Mouse (Mus musculus): ENCODE measurements around the gene Tnrc6c.

The Tnrc6c gene

GRCm38 (mm10) chr11:117774925-117775324 lies 120.8 kb downstream of the Tnrc6c start:
- peaks cover 43% of the 10 kb centered on the region for H3K4me1 ChIP-seq (replicated peaks; ENCODE audit: low read depth, low read length)
- H3K36me3 ChIP-seq (ENCODE audit: insufficient read depth, low read length), result peaks cover 93% of the 10 kb centered on the region
- no peaks in the 10 kb centered on the region for H3K27me3 ChIP-seq (ENCODE audit: insufficient read depth, low read length)
- H3K9me3 ChIP-seq (ENCODE audit: low read length), result no peaks in the 10 kb centered on the region
- no peak for TF ChIP-seq NANOG (IDR thresholded peaks at IDR 0.05; ENCODE audit: borderline replicate concordance, low read length)
- no peak for TF ChIP-seq POU5F1 (IDR thresholded peaks at IDR 0.05; ENCODE audit: borderline replicate concordance, low read length)
- no peak for TF ChIP-seq CTCF (conservative IDR thresholded peaks at IDR 0.05; ENCODE audit: low read length)
- no peak overlapping the region for H3K4me3 ChIP-seq (replicated peaks; ENCODE audit: low read length)

DNA sequence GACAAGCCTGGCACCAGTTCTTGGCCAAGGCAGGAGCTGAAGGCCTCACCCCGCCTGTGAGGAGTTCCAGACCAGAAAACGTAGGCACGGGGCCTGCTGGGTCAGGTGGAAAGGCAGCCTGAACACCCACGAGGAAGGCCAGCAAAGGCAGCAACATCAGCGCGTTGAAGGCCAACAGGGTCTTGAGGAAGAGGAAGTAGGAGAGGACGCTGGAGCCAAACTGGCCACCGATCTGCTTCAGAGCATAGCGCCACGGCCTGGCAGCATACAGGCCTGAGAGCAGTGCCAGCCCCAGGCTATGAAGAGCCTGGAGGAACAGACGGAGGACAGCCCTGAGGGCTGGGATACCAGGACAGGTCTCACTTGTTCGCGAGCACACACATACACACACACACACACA lies 121.5 kb downstream of the Tnrc6c start:
- Histone ChIP-seq H3K4me3 (replicated peaks; ENCODE audit: low read length) (no peak overlapping the region), H3K4me1 (replicated peaks; ENCODE audit: low read depth, low read length) (peaks cover 37% of the 10 kb centered on the region), H3K9me3 (ENCODE audit: low read length) (no peaks in the 10 kb centered on the region), H3K27me3 (ENCODE audit: insufficient read depth, low read length) (no peaks in the 10 kb centered on the region), H3K36me3 (ENCODE audit: insufficient read depth, low read length) (peaks cover 86% of the 10 kb centered on the region)
- TF ChIP-seq POU5F1 (IDR thresholded peaks at IDR 0.05; ENCODE audit: borderline replicate concordance, low read length) (no peak), NANOG (IDR thresholded peaks at IDR 0.05; ENCODE audit: borderline replicate concordance, low read length) (no peak), CTCF (conservative IDR thresholded peaks at IDR 0.05; ENCODE audit: low read length) (no peak)

GRCm38 (mm10) chr11:117776085-117776792 lies 122.2 kb downstream of the Tnrc6c start:
- Histone ChIP-seq H3K4me3 (replicated peaks; ENCODE audit: low read length) (no peak overlapping the region), H3K9me3 (ENCODE audit: low read length) (no peaks in the 10 kb centered on the region), H3K36me3 (ENCODE audit: insufficient read depth, low read length) (peaks cover 79% of the 10 kb centered on the region), H3K27me3 (ENCODE audit: insufficient read depth, low read length) (no peaks in the 10 kb centered on the region), H3K4me1 (replicated peaks; ENCODE audit: low read depth, low read length) (peaks cover 40% of the 10 kb centered on the region)
- TF ChIP-seq NANOG (IDR thresholded peaks at IDR 0.05; ENCODE audit: borderline replicate concordance, low read length) (no peak), CTCF (conservative IDR thresholded peaks at IDR 0.05; ENCODE audit: low read length) (no peak), POU5F1 (IDR thresholded peaks at IDR 0.05; ENCODE audit: borderline replicate concordance, low read length) (no peak)

- Histone ChIP-seq H3K27me3 (ENCODE audit: insufficient read depth, low read length) (no peaks in the 10 kb centered on the region), H3K4me1 (replicated peaks; ENCODE audit: low read depth, low read length) (peaks cover 49% of the 10 kb centered on the region), H3K4me3 (replicated peaks; ENCODE audit: low read length) (no peak overlapping the region), H3K9me3 (ENCODE audit: low read length) (no peaks in the 10 kb centered on the region), H3K36me3 (ENCODE audit: insufficient read depth, low read length) (peaks cover 71% of the 10 kb centered on the region)
- TF ChIP-seq CTCF (conservative IDR thresholded peaks at IDR 0.05; ENCODE audit: low read length) (no peak), POU5F1 (IDR thresholded peaks at IDR 0.05; ENCODE audit: borderline replicate concordance, low read length) (no peak), NANOG (IDR thresholded peaks at IDR 0.05; ENCODE audit: borderline replicate concordance, low read length) (no peak)
These were observed 123.0 kb downstream of the Tnrc6c start for GRCm38 (mm10) chr11:117777111-117777510.

DNA sequence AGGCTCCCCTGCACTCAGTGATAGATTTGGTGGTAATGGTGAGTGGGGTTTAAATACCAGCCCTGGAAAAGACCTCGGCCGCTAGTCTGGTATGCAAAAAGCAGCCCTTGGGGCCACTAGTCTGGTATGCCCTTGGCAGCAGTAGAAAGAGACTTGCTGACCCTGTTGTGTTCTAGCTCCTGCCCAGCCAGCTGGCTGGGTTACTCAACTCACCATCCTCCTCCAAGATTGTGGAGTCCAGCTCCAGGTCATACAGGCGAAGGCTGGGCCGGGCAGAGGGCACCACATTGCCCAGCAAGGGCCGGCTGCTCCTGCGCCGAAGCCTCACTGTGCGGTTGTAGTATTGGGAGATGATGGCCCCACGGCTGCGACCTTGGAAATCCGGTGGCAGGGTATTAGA lies 123.9 kb downstream of the Tnrc6c start:
- Histone ChIP-seq H3K27me3 (ENCODE audit: insufficient read depth, low read length) (0 out of 2 replicates have a peak, but pooled peaks cover 2% of the 10 kb centered on the region), H3K4me1 (replicated peaks; ENCODE audit: low read depth, low read length) (peaks cover 58% of the 10 kb centered on the region), H3K4me3 (replicated peaks; ENCODE audit: low read length) (peak overlapping the region; percentile 87; the same call in 1 of the 2 replicates), H3K36me3 (ENCODE audit: insufficient read depth, low read length) (peaks cover 62% of the 10 kb centered on the region), H3K9me3 (ENCODE audit: low read length) (no peaks in the 10 kb centered on the region)
- no peak for TF ChIP-seq NANOG (IDR thresholded peaks at IDR 0.05; ENCODE audit: borderline replicate concordance, low read length)
- no peak for TF ChIP-seq POU5F1 (IDR thresholded peaks at IDR 0.05; ENCODE audit: borderline replicate concordance, low read length)
- TF ChIP-seq CTCF (conservative IDR thresholded peaks at IDR 0.05; ENCODE audit: low read length), result no peak

DNA sequence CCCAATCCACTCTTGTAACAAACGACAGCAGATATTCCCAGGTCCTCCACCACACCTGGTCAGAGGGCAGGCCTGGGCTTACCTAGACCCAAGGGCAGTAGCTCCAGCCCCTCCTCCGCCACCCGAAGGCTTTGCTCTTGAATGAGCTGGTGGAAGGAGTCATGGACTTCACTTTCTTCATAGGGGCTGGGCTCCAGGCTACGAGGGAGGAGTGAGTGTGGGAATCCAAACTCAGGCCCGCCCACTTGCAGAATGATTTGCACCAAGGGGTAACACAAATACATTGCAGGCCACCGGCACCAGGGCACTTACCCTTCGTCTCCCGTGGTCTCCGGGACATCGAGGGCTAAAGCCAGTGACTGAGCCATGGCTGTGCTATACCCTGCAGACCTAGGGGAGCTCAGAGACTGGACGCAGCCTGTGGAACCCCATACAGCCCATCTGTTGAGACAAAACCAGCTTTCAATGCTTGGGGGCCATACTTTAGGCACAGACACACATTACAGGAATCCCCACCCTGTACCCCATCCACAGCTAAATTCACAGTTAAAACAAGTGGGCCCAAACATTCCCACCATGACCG lies 124.9 kb downstream of the Tnrc6c start:
- Histone ChIP-seq H3K4me1 (replicated peaks; ENCODE audit: low read depth, low read length) (peaks cover 67% of the 10 kb centered on the region), H3K9me3 (ENCODE audit: low read length) (no peaks in the 10 kb centered on the region), H3K27me3 (ENCODE audit: insufficient read depth, low read length) (peaks cover 5% of the 10 kb centered on the region; the same call in 1 of the 2 replicates), H3K36me3 (ENCODE audit: insufficient read depth, low read length) (peaks cover 53% of the 10 kb centered on the region), H3K4me3 (replicated peaks; ENCODE audit: low read length) (peak overlapping the region; percentile 87)
- no peak for TF ChIP-seq CTCF (conservative IDR thresholded peaks at IDR 0.05; ENCODE audit: low read length)
- no peak for TF ChIP-seq POU5F1 (IDR thresholded peaks at IDR 0.05; ENCODE audit: borderline replicate concordance, low read length)
- no peak for TF ChIP-seq NANOG (IDR thresholded peaks at IDR 0.05; ENCODE audit: borderline replicate concordance, low read length)

- Histone ChIP-seq H3K4me1 (replicated peaks; ENCODE audit: low read depth, low read length) (peaks cover 73% of the 10 kb centered on the region), H3K4me3 (replicated peaks; ENCODE audit: low read length) (peak overlapping the region; percentile 87), H3K36me3 (ENCODE audit: insufficient read depth, low read length) (peaks cover 51% of the 10 kb centered on the region), H3K9me3 (ENCODE audit: low read length) (no peaks in the 10 kb centered on the region), H3K27me3 (ENCODE audit: insufficient read depth, low read length) (peaks cover 12% of the 10 kb centered on the region; the same call in 1 of the 2 replicates)
- no peak for TF ChIP-seq NANOG (IDR thresholded peaks at IDR 0.05; ENCODE audit: borderline replicate concordance, low read length)
- TF ChIP-seq CTCF (conservative IDR thresholded peaks at IDR 0.05; ENCODE audit: low read length), result no peak
- TF ChIP-seq POU5F1 (IDR thresholded peaks at IDR 0.05; ENCODE audit: borderline replicate concordance, low read length), result no peak
These were observed 125.5 kb downstream of the Tnrc6c start for GRCm38 (mm10) chr11:117779434-117780198.

GRCm38 (mm10) chr11:117780199-117780515 lies 126.1 kb downstream of the Tnrc6c start:
- TF ChIP-seq NANOG (IDR thresholded peaks at IDR 0.05; ENCODE audit: borderline replicate concordance, low read length) (no peak), POU5F1 (IDR thresholded peaks at IDR 0.05; ENCODE audit: borderline replicate concordance, low read length) (no peak), CTCF (conservative IDR thresholded peaks at IDR 0.05; ENCODE audit: low read length) (no peak)
- Histone ChIP-seq H3K9me3 (ENCODE audit: low read length) (no peaks in the 10 kb centered on the region), H3K27me3 (ENCODE audit: insufficient read depth, low read length) (peaks cover 12% of the 10 kb centered on the region; the same call in 1 of the 2 replicates), H3K36me3 (ENCODE audit: insufficient read depth, low read length) (peaks cover 51% of the 10 kb centered on the region), H3K4me3 (replicated peaks; ENCODE audit: low read length) (peak overlapping the region; percentile 87), H3K4me1 (replicated peaks; ENCODE audit: low read depth, low read length) (peaks cover 79% of the 10 kb centered on the region)
